Mouse (Mus musculus): ENCODE measurements around the gene Tpra1. TPM values are rescaled to one million over a fixed set of nuclear protein-coding genes. Genes with fewer than 3 reads are reported as not detected.

Tpra1 gene
- 75.6 and 76.1 TPM in 2 replicates for polyA plus RNA-seq (2015; fragmentation: Nextera tagmentation; extraction: Ambion mirVana)

GRCm38 (mm10) chr6:88901947-88902820 lies at the start of gene Tpra1:
TSS of gene Tpra1 (plus strand) at chr6:88902251.
- ATAC-seq (ENCODE audit: low read depth), result peak; percentile 90
- peak within 1 kb of the TSS; percentile 99 for H3K4me2 ChIP-seq
- H3K27ac ChIP-seq (replicated peaks), result peak within 1 kb of the TSS; percentile 89
- WGBS, result under 1% methylated on average over 66 of the region's 66 CpGs
- H3K4me3 ChIP-seq, result peak within 1 kb of the TSS; percentile 76
- H3K9ac ChIP-seq, result peak within 1 kb of the TSS; percentile 88
- H3K9me3 ChIP-seq, result no peaks in the 10 kb centered on the region
- H3K36me3 ChIP-seq, result no peaks in the 10 kb centered on the region
- no peaks in the 10 kb centered on the region for H3K27me3 ChIP-seq
- peaks cover 54% of the 10 kb centered on the region for H3K4me1 ChIP-seq (replicated peaks)

DNA sequence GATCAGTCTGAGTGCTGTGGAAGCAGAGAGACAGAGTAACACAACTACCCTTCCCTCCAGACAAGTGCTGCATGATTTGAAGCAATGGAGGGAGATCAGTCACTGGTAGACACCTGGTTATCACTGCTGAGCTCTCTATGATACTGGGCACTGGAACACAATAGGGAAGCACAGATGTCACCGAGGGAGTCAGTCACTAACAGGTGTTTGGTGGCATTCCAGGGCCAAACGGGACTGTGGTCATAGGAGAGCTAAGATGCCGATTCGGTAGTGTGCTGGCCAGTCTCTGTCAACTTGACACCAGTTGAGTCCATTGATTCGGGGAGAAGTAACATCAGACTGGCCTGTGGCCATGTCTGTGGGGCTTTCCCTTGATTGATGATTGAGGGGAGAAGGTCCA lies 47.5 kb upstream of the Tpra1 start:
- Histone ChIP-seq H3K27me3 (no peaks in the 10 kb centered on the region), H3K9me3 (no peaks in the 10 kb centered on the region), H3K36me3 (peaks cover 83% of the 10 kb centered on the region), H3K4me2 (no peak overlapping the region), H3K27ac (replicated peaks) (no peak overlapping the region), H3K9ac (no peak overlapping the region), H3K4me1 (replicated peaks) (peaks cover 37% of the 10 kb centered on the region), H3K4me3 (no peak overlapping the region)
- ATAC-seq (ENCODE audit: low read depth), result no peak
- 72% methylated on average over 5 of the region's 5 CpGs for WGBS

DNA sequence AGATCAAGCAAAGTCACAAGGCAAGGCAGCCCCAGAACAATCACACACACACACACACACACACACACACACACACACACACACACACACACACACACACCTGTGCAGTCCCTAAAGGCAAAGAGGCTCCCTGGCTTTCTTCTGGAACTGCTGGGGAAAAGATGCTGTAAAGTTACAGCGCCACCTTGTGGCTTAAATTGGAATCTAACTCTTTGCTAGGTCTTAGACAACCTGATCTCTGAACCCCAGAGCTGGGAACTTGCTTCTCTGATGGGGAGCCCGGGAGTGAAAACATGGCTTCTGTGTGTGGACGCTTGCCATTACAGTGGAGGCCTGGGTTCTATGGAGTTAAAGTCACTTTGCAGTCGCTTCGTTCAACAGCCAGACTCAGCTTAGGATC lies 46.4 kb upstream of the Tpra1 start:
- Histone ChIP-seq H3K9me3 (no peaks in the 10 kb centered on the region), H3K9ac (no peak overlapping the region), H3K4me2 (no peak overlapping the region), H3K4me3 (no peak overlapping the region), H3K27me3 (no peaks in the 10 kb centered on the region), H3K27ac (replicated peaks) (no peak overlapping the region), H3K4me1 (replicated peaks) (peaks cover 37% of the 10 kb centered on the region), H3K36me3 (peaks cover 83% of the 10 kb centered on the region)
- ATAC-seq (ENCODE audit: low read depth), result no peak
- 21% methylated on average over 5 of the region's 5 CpGs for WGBS

DNA sequence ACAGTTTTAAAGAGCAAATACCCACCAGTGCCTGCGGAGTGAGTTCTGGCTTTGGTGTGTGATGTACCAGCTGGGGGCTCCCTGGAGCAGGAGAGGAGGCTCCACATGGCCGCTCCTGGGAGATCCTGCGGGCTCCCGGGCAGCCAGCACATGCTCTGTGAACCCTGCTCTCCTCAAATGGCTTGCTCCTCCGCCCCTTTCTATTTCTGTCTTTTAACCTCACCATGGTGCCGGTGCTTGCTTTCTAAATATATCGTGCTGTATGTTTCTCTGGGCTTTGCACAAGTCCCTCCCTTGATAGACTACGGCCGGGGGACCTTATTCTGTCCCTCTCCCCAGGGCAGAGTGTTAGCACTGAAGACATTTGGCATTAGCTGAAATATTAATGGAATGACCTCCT lies 44.8 kb upstream of the Tpra1 start:
- H3K4me3 ChIP-seq, result no peak overlapping the region
- no peaks in the 10 kb centered on the region for H3K27me3 ChIP-seq
- H3K4me1 ChIP-seq (replicated peaks), result peaks cover 37% of the 10 kb centered on the region
- WGBS, result 47% methylated on average over 9 of the region's 9 CpGs
- peaks cover 87% of the 10 kb centered on the region for H3K36me3 ChIP-seq
- peaks cover 2% of the 10 kb centered on the region; the same call in 1 of the 2 replicates for H3K9me3 ChIP-seq
- peak overlapping the region; percentile 29; the same call in 1 of the 2 replicates for H3K27ac ChIP-seq (replicated peaks)
- H3K4me2 ChIP-seq, result no peak overlapping the region
- peak overlapping the region; percentile 5; the same call in 1 of the 2 replicates for H3K9ac ChIP-seq
- ATAC-seq (ENCODE audit: low read depth), result no peak

- Histone ChIP-seq H3K27ac (replicated peaks) (peak overlapping the region; percentile 29), H3K4me3 (no peak overlapping the region), H3K36me3 (peaks cover 88% of the 10 kb centered on the region), H3K4me2 (no peak overlapping the region), H3K4me1 (replicated peaks) (peaks cover 37% of the 10 kb centered on the region), H3K9me3 (peaks cover 2% of the 10 kb centered on the region; the same call in 1 of the 2 replicates), H3K9ac (no peak overlapping the region), H3K27me3 (no peaks in the 10 kb centered on the region)
- no peak for ATAC-seq (ENCODE audit: low read depth)
- 86% methylated on average over 6 of the region's 6 CpGs for WGBS
These were observed 44.2 kb upstream of the Tpra1 start for GRCm38 (mm10) chr6:88857830-88858229.

GRCm38 (mm10) chr6:88858341-88858740 lies 43.7 kb upstream of the Tpra1 start:
- H3K9ac ChIP-seq, result no peak overlapping the region
- peaks cover 2% of the 10 kb centered on the region; the same call in 1 of the 2 replicates for H3K9me3 ChIP-seq
- peaks cover 33% of the 10 kb centered on the region for H3K4me1 ChIP-seq (replicated peaks)
- H3K36me3 ChIP-seq, result peaks cover 89% of the 10 kb centered on the region
- no peaks in the 10 kb centered on the region for H3K27me3 ChIP-seq
- ATAC-seq (ENCODE audit: low read depth), result no peak
- no peak overlapping the region for H3K4me3 ChIP-seq
- no peak overlapping the region for H3K4me2 ChIP-seq
- H3K27ac ChIP-seq (replicated peaks), result peak overlapping the region; percentile 29; the same call in 1 of the 2 replicates
- 60% methylated on average over 7 of the region's 7 CpGs for WGBS

DNA sequence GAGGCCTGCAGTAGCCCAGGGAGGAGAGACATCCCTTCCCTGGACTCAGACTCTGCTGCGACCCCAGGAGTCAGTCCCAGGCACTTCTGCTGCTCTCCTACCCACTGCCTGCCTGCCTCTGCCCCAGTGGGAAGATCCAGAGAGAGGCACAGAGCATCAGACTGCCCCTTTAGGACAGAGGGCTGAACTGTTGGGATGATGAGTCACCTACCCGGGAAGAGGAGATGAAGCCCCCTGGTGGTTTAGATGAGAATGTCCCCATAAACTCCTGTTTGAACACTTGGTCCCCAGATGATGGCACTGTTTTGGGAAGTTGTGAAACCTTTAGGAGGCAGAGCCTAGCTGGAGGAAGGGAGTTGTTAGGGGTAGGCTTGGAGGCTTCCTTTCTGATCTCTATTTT lies 41.1 kb upstream of the Tpra1 start:
- H3K9ac ChIP-seq, result no peak overlapping the region
- ATAC-seq (ENCODE audit: low read depth), result no peak
- H3K4me1 ChIP-seq (replicated peaks), result peaks cover 17% of the 10 kb centered on the region
- H3K36me3 ChIP-seq, result peaks cover 93% of the 10 kb centered on the region
- H3K27me3 ChIP-seq, result no peaks in the 10 kb centered on the region
- H3K9me3 ChIP-seq, result peaks cover 2% of the 10 kb centered on the region; the same call in 1 of the 2 replicates
- WGBS, result 15% methylated on average over 2 of the region's 2 CpGs
- H3K27ac ChIP-seq (replicated peaks), result no peak overlapping the region
- no peak overlapping the region for H3K4me2 ChIP-seq
- H3K4me3 ChIP-seq, result no peak overlapping the region

DNA sequence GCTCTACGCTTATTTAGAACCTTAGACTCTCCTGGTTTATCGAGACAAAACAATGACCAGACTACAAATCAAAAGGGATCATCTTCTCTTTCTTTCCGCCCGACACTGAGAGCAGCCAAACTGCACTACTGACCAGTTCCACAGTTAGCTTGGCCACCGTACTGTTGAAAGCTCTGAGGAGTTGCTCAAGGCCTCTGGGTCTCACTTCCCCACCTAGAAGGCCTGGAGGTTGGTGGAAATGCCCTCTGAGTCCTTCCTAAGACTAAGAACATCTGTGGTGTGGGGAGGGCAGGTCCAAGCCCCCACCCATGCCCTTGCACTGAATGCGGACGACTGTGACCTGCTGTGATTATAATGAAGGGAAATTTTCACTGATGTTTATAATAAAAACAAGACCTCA lies 36.3 kb upstream of the Tpra1 start:
- H3K9me3 ChIP-seq, result peaks cover 2% of the 10 kb centered on the region; the same call in 1 of the 2 replicates
- H3K9ac ChIP-seq, result no peak overlapping the region
- ATAC-seq (ENCODE audit: low read depth), result no peak
- no peak overlapping the region for H3K4me3 ChIP-seq
- H3K27ac ChIP-seq (replicated peaks), result no peak overlapping the region
- H3K4me2 ChIP-seq, result no peak overlapping the region
- H3K36me3 ChIP-seq, result peaks cover 77% of the 10 kb centered on the region
- peaks cover 35% of the 10 kb centered on the region for H3K4me1 ChIP-seq (replicated peaks)
- WGBS, result 80% methylated on average over 7 of the region's 7 CpGs
- no peaks in the 10 kb centered on the region for H3K27me3 ChIP-seq

DNA sequence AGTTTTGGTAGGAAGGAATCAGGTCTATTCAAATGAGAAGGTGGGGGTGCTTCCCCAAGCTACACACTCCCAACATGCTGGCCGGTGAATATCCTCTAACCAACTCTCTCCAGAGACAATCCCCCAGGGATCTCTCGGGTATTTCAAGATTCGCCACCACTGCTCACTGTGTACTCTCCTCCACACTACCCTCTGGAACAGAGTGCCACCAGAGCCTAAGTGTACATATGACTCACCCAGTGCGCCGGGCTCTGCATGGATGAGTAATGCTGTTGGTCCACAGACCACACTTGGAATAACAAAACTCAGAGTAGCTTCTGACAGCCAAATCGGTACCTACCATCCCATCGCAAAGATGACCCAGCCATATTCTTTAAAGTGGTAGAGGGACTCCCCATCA lies 32.6 kb upstream of the Tpra1 start:
- H3K36me3 ChIP-seq, result peaks cover 42% of the 10 kb centered on the region
- H3K4me1 ChIP-seq (replicated peaks), result peaks cover 66% of the 10 kb centered on the region
- WGBS, result 83% methylated on average over 7 of the region's 7 CpGs

GRCm38 (mm10) chr6:88870594-88870993 lies 31.5 kb upstream of the Tpra1 start:
- peak overlapping the region; percentile 85 for H3K4me2 ChIP-seq
- no peak for ATAC-seq (ENCODE audit: low read depth)
- peak overlapping the region; percentile 96 for H3K27ac ChIP-seq (replicated peaks)
- peaks cover 69% of the 10 kb centered on the region for H3K4me1 ChIP-seq (replicated peaks)
- no peaks in the 10 kb centered on the region for H3K27me3 ChIP-seq
- 27% methylated on average over 4 of the region's 4 CpGs for WGBS
- H3K9me3 ChIP-seq, result no peaks in the 10 kb centered on the region
- 0 out of 2 replicates have a peak overlapping the region, but pooled peaks have one; percentile 94 for H3K4me3 ChIP-seq
- H3K36me3 ChIP-seq, result peaks cover 30% of the 10 kb centered on the region; the same call in 1 of the 2 replicates
- peak overlapping the region; percentile 5; the same call in 1 of the 2 replicates for H3K9ac ChIP-seq

More for the DNA sequence above, 32.6 kb upstream of the Tpra1 start:
- H3K27me3 ChIP-seq, result no peaks in the 10 kb centered on the region
- H3K9ac ChIP-seq, result no peak overlapping the region
- H3K4me2 ChIP-seq, result no peak overlapping the region
- H3K27ac ChIP-seq (replicated peaks), result peak overlapping the region; percentile 96; the same call in 1 of the 2 replicates
- no peak overlapping the region for H3K4me3 ChIP-seq
- H3K9me3 ChIP-seq, result no peaks in the 10 kb centered on the region
- ATAC-seq (ENCODE audit: low read depth), result no peak

DNA sequence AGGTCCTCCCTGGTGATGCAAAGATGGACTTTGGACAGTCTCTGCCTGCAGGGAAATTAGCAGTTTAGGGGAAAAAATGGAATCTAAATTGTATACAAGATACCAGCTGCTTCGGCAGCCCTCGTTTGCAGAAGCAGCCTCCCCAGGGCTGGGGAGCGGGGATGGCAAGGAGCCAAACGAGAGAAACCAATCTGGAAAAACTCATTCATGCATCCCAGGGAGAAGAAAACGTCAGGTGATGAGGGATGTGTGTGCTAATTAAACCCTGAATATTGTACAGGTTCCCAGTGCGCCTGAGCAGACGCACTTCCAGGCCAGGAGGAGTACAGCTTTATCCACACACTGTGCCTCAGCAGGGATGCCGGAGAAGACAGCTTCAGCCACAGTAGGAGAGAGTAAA lies 30.5 kb upstream of the Tpra1 start:
- Histone ChIP-seq H3K4me2 (peak overlapping the region; percentile 85), H3K9ac (peak overlapping the region; percentile 98; the same call in 1 of the 2 replicates), H3K4me1 (replicated peaks) (peaks cover 60% of the 10 kb centered on the region), H3K4me3 (peak overlapping the region; percentile 94), H3K27me3 (no peaks in the 10 kb centered on the region), H3K36me3 (peaks cover 21% of the 10 kb centered on the region; the same call in 1 of the 2 replicates), H3K9me3 (no peaks in the 10 kb centered on the region), H3K27ac (replicated peaks) (peak overlapping the region; percentile 96)
- 26% methylated on average over 8 of the region's 8 CpGs for WGBS
- ATAC-seq (ENCODE audit: low read depth), result peak; percentile 15; the same call in 1 of the 2 replicates

GRCm38 (mm10) chr6:88872811-88873210 lies 29.2 kb upstream of the Tpra1 start:
- peak overlapping the region; percentile 96 for H3K27ac ChIP-seq (replicated peaks)
- H3K9me3 ChIP-seq, result no peaks in the 10 kb centered on the region
- H3K4me2 ChIP-seq, result peak overlapping the region; percentile 85
- H3K27me3 ChIP-seq, result no peaks in the 10 kb centered on the region
- peaks cover 52% of the 10 kb centered on the region for H3K4me1 ChIP-seq (replicated peaks)
- ATAC-seq (ENCODE audit: low read depth), result peak; percentile 22
- H3K4me3 ChIP-seq, result peak overlapping the region; percentile 94
- 0 out of 2 replicates have a peak, but pooled peaks cover 12% of the 10 kb centered on the region for H3K36me3 ChIP-seq
- peak overlapping the region; percentile 98 for H3K9ac ChIP-seq
- WGBS, result 21% methylated on average over 7 of the region's 7 CpGs
